Mouse (Mus musculus) kidney, adult 2 months (tissue): ENCODE results near the gene Cbx2.

Experiments used
- CTCF ChIP-seq: fragments of 200-500 bp; conservative IDR thresholded peaks from 2 replicates; pipeline ENCODE4 v1.5.1; 2011; ENCODE audit warnings: low read depth, mild to moderate bottlenecking, control low read depth, low read length, moderate library complexity, mixed read lengths; ENCODE audit not compliant: insufficient read depth, insufficient read length
- POLR2A ChIP-seq: fragments of 200-500 bp; IDR thresholded peaks from one replicate; pipeline ENCODE4 v1.6.1; 2011; ENCODE audit warnings: low read depth, low read length, control low read depth

GRCm38 (mm10) chr11:119052661-119053256 is 30.0 kb downstream of the Cbx2 start:
- TF ChIP-seq POLR2A (no peak), CTCF (no peak)
